Mouse (Mus musculus) adrenal gland, postnatal 25 days (tissue): ENCODE data around the gene Lhfpl2. TPM values are rescaled to one million over a fixed set of nuclear protein-coding genes. Genes with fewer than 3 reads are reported as not detected.

Experiments used
- DNase-seq: peaks from one replicate; pipeline ENCODE4 v3.0.0; 2021; ENCODE audit warnings: mixed read lengths
- total RNA-seq: library from RNA; stranded (reverse); gene quantifications from 2 replicates; pipeline ENCODE4 v1.2.3, GENCODE M21; 2021

The Lhfpl2 gene
- total RNA-seq, 1 experiment from 2014 or later: 38.2 TPM

- no peak for DNase-seq
These were observed 117.1 kb downstream of the Lhfpl2 start for GRCm38 (mm10) chr13:94174577-94175279.

- no peak for DNase-seq
These were observed 117.9 kb downstream of the Lhfpl2 start for GRCm38 (mm10) chr13:94175379-94176050.

- peak; percentile 29 for DNase-seq
These were observed 119.6 kb downstream of the Lhfpl2 start for GRCm38 (mm10) chr13:94177148-94177547.

GRCm38 (mm10) chr13:94178401-94179040 is 120.9 kb downstream of the Lhfpl2 start:
- DNase-seq: peak; percentile 39

- no peak for DNase-seq
These were observed 123.2 kb downstream of the Lhfpl2 start for GRCm38 (mm10) chr13:94180477-94181420.

- DNase-seq: no peak
These were observed 124.4 kb downstream of the Lhfpl2 start for GRCm38 (mm10) chr13:94182026-94182425.

- no peak for DNase-seq
These were observed 125.9 kb downstream of the Lhfpl2 start for GRCm38 (mm10) chr13:94183372-94184021.

GRCm38 (mm10) chr13:94184726-94185456 is 127.3 kb downstream of the Lhfpl2 start:
- DNase-seq: no peak

- DNase-seq: no peak
These were observed 128.0 kb downstream of the Lhfpl2 start for GRCm38 (mm10) chr13:94185631-94186030.

GRCm38 (mm10) chr13:94188200-94189086 is 130.8 kb downstream of the Lhfpl2 start:
- no peak for DNase-seq

GRCm38 (mm10) chr13:94190386-94190785 is 132.8 kb downstream of the Lhfpl2 start:
- DNase-seq: no peak

GRCm38 (mm10) chr13:94193227-94193626 is 135.6 kb downstream of the Lhfpl2 start:
- DNase-seq: no peak

- no peak for DNase-seq
These were observed 141.0 kb downstream of the Lhfpl2 start for GRCm38 (mm10) chr13:94198616-94199015.

GRCm38 (mm10) chr13:94199829-94200228 is 142.2 kb downstream of the Lhfpl2 start:
- no peak for DNase-seq

GRCm38 (mm10) chr13:94205234-94205633 is 147.6 kb downstream of the Lhfpl2 start:
- peak; percentile 46 for DNase-seq

GRCm38 (mm10) chr13:94207973-94208372 is 150.4 kb downstream of the Lhfpl2 start:
- no peak for DNase-seq

- DNase-seq: no peak
These were observed 151.3 kb downstream of the Lhfpl2 start for GRCm38 (mm10) chr13:94208892-94209291.

GRCm38 (mm10) chr13:94211236-94212119 is 153.9 kb downstream of the Lhfpl2 start:
- no peak for DNase-seq

GRCm38 (mm10) chr13:94212179-94212578 is 154.6 kb downstream of the Lhfpl2 start:
- DNase-seq: no peak
